Mouse (Mus musculus) embryonic facial prominence, embryonic 10.5 days (tissue): ENCODE results near the gene Cfap300. TPM values are rescaled to one million over a fixed set of nuclear protein-coding genes. Genes with fewer than 3 reads are reported as not detected.

ENCODE experiments used
- DNase-seq: peaks from one replicate; pipeline ENCODE4 v3.0.0-alpha.2; 2017; ENCODE audit warnings: low spot score
- H3K27ac ChIP-seq: fragments of 300-500 bp; sonication (generic); replicated peaks from 2 replicates; pipeline ENCODE4 v1.5.1; 2016; ENCODE audit warnings: mild to moderate bottlenecking
- H3K27me3 ChIP-seq: fragments of 300-500 bp; sonication (generic); replicated peaks from 2 replicates; pipeline ENCODE4 v1.6.1; 2016; ENCODE audit warnings: low read depth, mild to moderate bottlenecking; ENCODE audit not compliant: poor library complexity, severe bottlenecking
- H3K36me3 ChIP-seq: fragments of 300-500 bp; sonication (generic); replicated peaks from 2 replicates; pipeline ENCODE4 v1.6.1; 2016; ENCODE audit warnings: mild to moderate bottlenecking, moderate library complexity
- H3K4me1 ChIP-seq: fragments of 300-500 bp; sonication (generic); 2 replicates; pipeline ENCODE4 v1.6.1; 2016
- H3K4me3 ChIP-seq: fragments of 300-500 bp; sonication (generic); 2 replicates; pipeline ENCODE4 v1.5.1; 2016; ENCODE audit warnings: mild to moderate bottlenecking, moderate library complexity
- H3K9me3 ChIP-seq: fragments of 300-500 bp; sonication (generic); 2 replicates; pipeline ENCODE4 v1.6.1; 2016; ENCODE audit warnings: mild to moderate bottlenecking
- WGBS: fragments of 180-500 bp; shearing (Covaris S2); methylation state at CpG from one replicate; pipeline ENCODE4 v1.1.7; 2016; 5-methylcytosine and 5-hydroxymethylcytosine counted together
- polyA plus RNA-seq: library from polyadenylated mRNA; unstranded; fragments of >200 nt; fragmentation: Nextera tagmentation; extraction: Ambion mirVana; gene quantifications from 2 replicates; pipeline ENCODE4 v1.2.1, GENCODE M21; 2016

The Cfap300 gene
- polyA plus RNA-seq, 1 experiment from 2014 or later = 19.9 TPM

GRCm38 (mm10) chr9:7979153-7979916, 63.3 kb downstream of the Cfap300 start:
- Histone ChIP-seq H3K9me3 (no peaks in the 10 kb centered on the region), H3K27ac (no peak overlapping the region), H3K27me3 (no peaks in the 10 kb centered on the region), H3K36me3 (peaks cover 91% of the 10 kb centered on the region), H3K4me3 (no peak overlapping the region), H3K4me1 (peaks cover 9% of the 10 kb centered on the region)
- DNase-seq = no peak
- 93% methylated on average over 11 of the region's 11 CpGs for WGBS

GRCm38 (mm10) chr9:7978502-7978901, 64.1 kb downstream of the Cfap300 start:
- no peak for DNase-seq
- H3K4me3 ChIP-seq = no peak overlapping the region
- H3K4me1 ChIP-seq = peaks cover 2% of the 10 kb centered on the region
- no peaks in the 10 kb centered on the region for H3K9me3 ChIP-seq
- peaks cover 96% of the 10 kb centered on the region for H3K36me3 ChIP-seq
- no peaks in the 10 kb centered on the region for H3K27me3 ChIP-seq
- WGBS = 87% methylated on average over 3 of the region's 3 CpGs
- H3K27ac ChIP-seq = no peak overlapping the region

- peaks cover 99% of the 10 kb centered on the region for H3K36me3 ChIP-seq
- WGBS = 86% methylated on average over 5 of the region's 5 CpGs
Measured at GRCm38 (mm10) chr9:7977587-7977986, 65.0 kb downstream of the Cfap300 start.

GRCm38 (mm10) chr9:7971993-7972392, 70.6 kb downstream of the Cfap300 start:
- no peak overlapping the region for H3K4me3 ChIP-seq
- 79% methylated on average over 2 of the region's 2 CpGs for WGBS
- H3K9me3 ChIP-seq = no peaks in the 10 kb centered on the region
- H3K27ac ChIP-seq = no peak overlapping the region
- peaks cover 83% of the 10 kb centered on the region for H3K36me3 ChIP-seq
- H3K4me1 ChIP-seq = peaks cover 12% of the 10 kb centered on the region
- H3K27me3 ChIP-seq = no peaks in the 10 kb centered on the region
- no peak for DNase-seq

More at GRCm38 (mm10) chr9:7977587-7977986, 65.0 kb downstream of the Cfap300 start:
- no peaks in the 10 kb centered on the region for H3K4me1 ChIP-seq
- no peak overlapping the region for H3K27ac ChIP-seq
- DNase-seq = no peak
- H3K27me3 ChIP-seq = no peaks in the 10 kb centered on the region
- H3K9me3 ChIP-seq = no peaks in the 10 kb centered on the region
- no peak overlapping the region for H3K4me3 ChIP-seq

Other genes starting within 250 kb of the Cfap300 start
- gene Birc2, start 205.8 kb downstream of the Cfap300 start, polyA plus RNA-seq = 30.3 and 35.9 TPM in 2 replicates
- gene Birc3, start 169.6 kb downstream of the Cfap300 start, polyA plus RNA-seq = 4.5 and 4.6 TPM in 2 replicates
- 40.6 and 42.9 TPM in 2 replicates for gene Yap1, start 38.2 kb downstream of the Cfap300 start, polyA plus RNA-seq
- 2.3 and 3.0 TPM in 2 replicates for gene Cep126, start 91.5 kb upstream of the Cfap300 start, polyA plus RNA-seq